Mouse (Mus musculus): ENCODE measurements around the gene H2al1m.

GRCm38 (mm10) chrX:9302791-9303190 is 19.2 kb downstream of the H2al1m start:
- TF ChIP-seq CTCF (IDR thresholded peaks at IDR 0.05; ENCODE audit: low read depth, low read length) (no peak), POLR2A (IDR thresholded peaks at IDR 0.05; ENCODE audit: borderline replicate concordance, low read depth, low read length) (no peak)

All from bone marrow macrophage, adult 2 months (primary cell).